Mouse (Mus musculus) adrenal gland, postnatal 4 days (tissue): ENCODE data around the gene Olfr522. TPM values are rescaled to one million over a fixed set of nuclear protein-coding genes. Genes with fewer than 3 reads are reported as not detected.
"Not testable (repeated sequence)": the region's sequence is repeated elsewhere in the genome, so short reads cannot be mapped to it uniquely, and the experiment has no call there.

Experiments
- DNase-seq, 2 experiments: peaks; one replicate each; pipeline ENCODE4 v3.0.0; 2021 to 2022; ENCODE audit warnings: low spot score in 2 of 2, mixed read lengths in 2 of 2
- total RNA-seq, 2 experiments: library from RNA; stranded (reverse); gene quantifications; 2 replicates each; pipeline ENCODE4 v1.2.3; 2021

Olfr522 gene
- total RNA-seq, 2 experiments from 2014 or later: not detected

DNA sequence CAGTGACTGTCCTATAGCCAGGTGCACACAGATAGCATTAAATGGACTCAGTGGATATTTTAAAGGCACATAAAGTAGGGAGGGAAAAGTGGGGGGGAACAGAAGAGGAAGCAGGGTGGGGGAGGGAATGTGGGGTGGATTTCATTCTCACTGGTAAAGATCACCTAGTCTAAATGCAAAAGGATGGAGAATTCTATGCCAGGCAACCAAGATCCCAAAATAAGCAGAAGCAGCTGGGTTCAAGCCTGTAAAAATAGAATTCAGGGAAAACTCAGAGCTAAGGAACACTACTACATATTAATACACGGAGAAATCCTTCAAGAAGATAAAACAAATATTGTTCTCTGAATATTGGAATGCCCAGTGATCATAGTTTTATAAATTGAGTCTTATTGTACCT is 3.4 kb upstream of the Olfr522 start:
- no peak for DNase-seq

DNA sequence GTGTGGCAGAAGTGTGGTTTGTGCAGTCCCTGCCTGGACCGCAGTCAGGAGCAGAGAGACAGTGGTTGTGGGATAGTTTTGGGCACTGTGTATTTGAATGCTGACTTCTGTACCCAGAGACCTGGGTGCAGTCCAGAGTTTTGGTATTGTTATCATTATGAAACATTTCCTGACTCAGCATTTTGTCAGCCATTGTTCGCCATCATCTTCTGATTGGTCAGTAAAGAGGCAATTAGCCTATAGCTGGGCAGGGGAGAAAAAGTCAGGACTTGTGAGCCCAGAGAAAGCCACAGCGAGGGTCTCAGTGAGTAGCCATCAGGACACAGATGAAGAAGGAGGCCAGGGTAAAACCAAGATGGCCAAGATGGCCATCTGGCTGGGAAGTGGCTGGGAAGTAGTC is 4.2 kb downstream of the Olfr522 start:
- no peak for DNase-seq

DNA sequence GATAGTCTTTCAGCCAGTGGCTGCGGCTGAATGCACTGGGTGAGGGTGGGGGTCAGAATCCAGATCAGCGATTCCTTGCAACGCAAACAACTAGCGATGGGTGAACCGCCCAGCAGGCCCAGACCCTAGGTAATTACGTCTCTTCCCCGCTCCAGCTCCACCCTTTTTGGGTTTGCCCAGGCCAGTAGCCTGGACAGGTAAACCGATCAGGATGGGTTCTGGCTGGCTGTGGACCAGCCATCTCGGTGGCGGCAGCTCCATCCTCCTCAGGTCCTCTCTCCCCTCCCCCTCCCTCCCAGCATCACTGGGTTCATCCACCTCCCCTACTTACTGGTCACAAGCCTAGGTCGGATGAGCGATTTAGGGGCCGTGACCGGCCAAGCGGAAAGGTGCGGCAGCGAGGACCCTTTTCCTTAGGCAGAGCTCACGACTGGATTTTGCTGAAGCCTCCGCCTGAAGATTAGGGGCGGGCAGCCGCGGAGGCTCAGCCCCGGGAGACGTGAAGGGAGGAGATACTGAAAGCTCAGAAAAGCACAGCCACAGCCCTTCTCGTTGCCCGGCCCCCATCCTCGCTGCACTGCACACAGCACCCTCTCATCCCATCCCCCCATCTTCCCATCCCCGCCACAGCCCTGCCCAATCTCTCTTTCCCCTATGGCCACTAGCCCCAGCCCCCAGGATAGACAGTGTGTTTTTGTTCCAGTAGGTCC is 10.2 kb downstream of the Olfr522 start, which contains the start of gene Sprn:
Gene Sprn (minus strand): TSS at position 660 of the 710 bp plus-strand sequence.
- DNase-seq: no peak

DNA sequence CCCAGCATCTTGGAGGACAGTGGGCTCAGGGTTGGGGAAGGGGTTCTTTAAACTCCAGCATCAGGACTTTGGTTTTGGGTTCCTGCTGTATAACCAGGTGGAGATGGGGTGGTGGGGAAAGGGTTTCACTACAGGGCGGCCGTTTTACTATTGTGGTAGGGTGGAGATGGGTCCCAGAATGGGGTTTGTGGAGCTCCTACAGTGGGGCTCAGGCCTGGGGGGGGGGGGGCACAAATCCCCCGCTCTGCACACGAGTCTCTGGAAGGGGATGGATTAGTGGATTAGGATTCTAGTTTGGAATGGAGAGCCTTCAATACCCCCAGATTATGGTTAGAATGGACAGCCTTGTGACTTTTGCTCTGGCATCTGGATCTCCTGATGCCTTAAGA is 10.7 kb downstream of the Olfr522 start:
- DNase-seq: no peak

DNA sequence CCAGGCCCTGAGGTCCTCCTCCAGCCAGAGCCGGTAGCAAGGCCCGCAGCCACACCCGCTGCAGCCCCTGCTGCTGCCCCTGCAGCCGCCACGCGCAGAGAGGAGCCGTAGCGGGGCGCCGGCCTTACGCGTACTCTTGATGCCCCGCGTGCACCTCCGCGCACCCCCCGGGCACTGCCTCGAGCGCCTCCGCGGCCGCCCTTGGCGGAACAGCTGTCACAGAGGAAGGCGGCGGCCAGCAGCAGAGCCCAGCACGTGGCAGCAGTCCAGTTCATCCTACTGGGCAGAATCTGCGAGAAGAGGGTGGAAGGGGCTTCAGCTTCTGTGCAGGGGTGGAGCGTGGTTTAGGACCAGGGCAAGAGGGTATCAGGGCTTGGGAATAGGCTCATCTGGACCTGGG is 11.2 kb downstream of the Olfr522 start:
- peak in 1 of 2 experiments; percentile 14 for DNase-seq

DNA sequence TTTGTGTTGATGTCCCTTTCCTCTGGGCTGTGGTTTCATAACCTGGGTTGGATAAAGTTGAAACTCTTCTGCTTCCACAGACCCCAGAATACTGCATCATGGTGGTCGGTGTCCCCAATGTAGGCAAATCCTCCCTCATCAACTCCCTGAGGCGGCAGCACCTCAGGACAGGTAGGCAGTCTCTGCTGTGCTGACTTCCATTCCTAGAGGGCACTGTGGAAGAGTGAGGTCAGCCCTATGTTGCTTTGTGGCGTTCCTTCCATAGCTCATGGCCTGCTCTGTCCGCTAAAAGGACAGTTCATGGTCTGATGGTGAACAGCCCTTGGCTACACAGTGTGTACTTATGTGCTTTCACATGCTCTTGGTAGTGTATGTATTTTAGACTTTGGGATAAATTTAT is 20.0 kb downstream of the Olfr522 start:
- no peak for DNase-seq

DNA sequence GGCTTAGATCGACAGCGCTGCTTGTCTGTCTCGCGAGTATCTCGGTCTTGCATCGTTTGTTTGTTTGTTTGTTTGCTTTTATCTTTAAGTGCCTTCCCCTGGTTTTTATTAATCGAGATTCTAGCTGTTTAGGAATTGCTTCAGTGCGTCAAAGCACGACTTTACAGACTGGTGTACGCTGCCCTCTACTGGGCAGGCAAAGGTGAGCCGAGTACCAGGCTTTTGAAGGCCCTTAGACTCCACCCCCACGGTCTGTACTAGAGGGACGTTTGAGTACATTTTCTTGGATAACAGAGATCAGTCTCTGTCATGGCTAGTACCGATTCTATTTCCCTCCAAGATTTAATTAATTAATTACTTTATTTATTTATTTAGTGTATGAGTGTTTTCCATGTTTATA is 23.2 kb downstream of the Olfr522 start:
- peak in 1 of 2 experiments; percentile 27 for DNase-seq

DNA sequence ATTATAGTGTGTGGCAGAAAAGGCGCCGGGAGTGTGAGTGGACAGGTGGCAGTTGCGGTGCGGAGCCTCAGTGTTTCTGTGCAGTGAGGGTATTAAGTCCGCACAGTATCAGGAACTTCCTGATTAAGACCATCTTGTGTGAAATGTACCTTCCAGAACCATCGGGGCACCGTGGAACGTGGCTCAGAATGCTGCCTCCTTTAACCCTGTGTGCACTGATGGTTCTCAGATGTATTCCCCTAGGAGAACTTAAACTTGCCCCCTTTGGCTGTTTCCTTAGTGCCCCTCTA is 26.6 kb downstream of the Olfr522 start:
- DNase-seq: no peak

DNA sequence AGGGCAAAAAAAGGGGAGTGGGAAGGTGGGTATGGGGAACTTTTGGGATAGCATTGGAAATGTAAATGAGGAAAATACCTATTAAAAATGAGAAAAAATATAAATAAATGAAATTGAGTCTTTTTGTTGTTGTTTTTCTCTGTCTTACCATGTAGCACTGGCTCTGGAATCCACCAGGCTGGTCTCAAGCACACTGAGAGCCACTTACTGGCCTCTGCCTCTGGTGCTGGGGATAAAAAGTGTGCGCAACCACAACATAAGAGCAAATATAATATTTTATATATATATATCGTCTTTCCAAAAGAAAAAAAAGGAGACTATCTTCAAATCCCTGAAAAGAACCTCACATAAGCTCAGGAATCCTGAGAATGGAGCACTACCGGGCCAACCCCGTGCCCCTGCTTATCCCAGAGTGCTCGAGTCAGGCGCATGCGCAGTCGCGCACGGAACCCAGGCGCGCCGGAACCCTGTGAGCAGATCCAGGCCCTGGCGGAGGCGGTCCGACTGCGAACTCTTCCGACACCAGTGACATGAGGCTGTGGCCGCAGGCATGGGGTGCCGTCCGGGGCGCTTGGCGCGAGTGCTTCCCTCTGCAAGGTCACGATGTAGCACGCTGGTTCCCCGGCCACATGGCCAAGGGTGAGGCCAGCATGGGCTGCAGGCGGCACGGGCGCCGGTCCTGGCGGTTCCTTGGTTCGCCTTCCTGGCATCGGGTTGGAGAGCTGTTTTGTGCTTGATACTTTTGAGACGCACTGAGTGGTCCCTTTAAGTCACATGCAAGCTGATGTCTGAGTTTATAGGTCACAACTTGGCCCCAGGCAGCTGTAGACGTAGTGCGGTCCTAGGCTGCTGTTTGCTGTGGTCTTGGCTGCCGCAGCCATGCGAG is 27.2 kb downstream of the Olfr522 start, which contains the start of gene Mtg1:
Gene Mtg1 (plus strand): TSS at position 430 of the 886 bp plus-strand sequence.
- DNase-seq: peak; percentile 94 to 97

DNA sequence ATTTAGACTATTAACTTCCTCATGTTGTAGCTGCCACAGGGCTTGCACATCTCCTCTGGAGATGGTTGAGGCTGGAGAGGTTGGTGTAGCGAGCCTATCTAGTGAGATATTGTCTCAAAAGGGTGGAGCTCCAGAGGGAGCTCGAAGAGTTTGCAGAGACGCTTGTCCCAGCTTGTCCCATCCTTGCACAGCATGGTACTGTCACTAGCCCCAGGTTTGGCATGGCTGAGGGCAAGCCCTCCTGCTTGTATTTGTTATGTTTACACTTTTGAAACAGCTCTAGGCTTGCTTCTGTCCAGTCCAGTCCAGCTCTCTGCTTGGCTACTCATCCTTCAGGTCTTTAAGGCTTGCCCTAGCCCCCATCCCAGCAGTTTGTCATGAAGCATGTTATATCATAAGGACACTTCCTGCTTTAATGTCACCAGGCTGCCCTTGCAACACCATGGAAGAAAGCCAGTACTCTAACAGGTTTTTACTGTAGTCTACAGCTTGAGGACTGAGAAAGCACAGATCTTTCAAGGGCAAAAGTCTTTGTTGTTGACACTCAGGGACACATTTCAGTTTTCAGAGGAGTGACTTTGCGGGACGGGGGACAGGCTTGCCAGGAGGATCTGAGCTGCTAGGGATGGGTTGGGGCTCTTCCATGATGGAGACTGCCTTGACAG is 29.3 kb downstream of the Olfr522 start:
- no peak for DNase-seq

DNA sequence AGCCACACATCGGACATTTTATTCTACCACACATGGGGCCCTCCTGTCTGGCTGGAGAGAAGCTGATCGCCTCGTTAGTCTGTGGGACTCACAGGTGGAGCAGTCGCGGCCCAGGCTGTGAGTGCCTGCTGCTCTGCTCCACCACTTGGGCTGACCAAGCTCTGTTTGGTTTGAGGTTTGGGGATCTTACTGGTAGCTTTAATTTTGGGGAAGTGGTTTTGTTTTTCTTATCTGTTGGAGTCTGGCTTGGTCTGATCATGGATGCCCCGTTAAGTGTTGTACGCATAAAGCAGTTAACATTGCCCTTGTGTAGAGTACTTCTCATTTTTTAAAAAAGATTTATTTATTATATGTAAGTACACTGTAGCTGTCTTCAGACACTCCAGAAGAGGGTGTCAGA is 30.5 kb downstream of the Olfr522 start:
- not testable (repeated sequence) for DNase-seq

DNA sequence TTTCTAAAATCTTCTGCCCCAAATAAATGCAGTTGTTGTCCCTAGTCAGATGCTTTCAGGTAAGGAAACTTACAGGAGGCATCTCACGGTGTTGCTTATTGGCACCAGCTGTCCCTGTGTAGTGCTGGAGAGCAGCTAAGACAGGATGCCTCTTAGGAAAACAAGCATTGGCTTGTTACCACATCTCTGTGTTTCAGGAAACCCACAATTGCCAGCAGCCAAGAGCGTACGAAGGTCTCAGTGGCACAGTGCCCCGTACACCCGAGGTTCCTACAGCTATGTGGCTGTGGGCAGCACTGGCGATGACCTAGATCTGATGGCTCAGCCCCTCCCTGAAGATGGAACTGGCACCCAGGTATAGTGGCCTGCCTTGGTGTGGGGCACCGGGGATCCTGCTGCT is 32.4 kb downstream of the Olfr522 start:
- DNase-seq: not testable (repeated sequence)

DNA sequence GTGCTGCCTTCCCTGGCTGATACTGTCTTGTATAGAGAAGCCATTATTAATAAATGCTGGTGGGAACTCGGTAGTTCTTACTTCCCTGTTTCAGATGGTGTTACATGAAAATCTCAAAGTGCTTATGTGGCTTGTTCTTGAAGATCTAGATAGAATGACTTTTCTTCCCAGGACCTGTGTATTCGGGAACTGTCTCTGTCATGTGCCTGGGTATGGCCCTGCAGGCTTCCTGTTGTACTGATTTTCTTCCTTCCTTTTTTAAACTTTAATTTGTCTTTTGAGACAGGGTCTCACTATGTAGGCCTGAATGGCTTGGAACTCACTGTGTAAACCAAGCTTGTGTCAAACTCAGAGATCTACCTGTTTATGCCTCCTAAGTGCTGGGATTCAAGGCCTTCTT is 36.7 kb downstream of the Olfr522 start:
- DNase-seq: no peak

DNA sequence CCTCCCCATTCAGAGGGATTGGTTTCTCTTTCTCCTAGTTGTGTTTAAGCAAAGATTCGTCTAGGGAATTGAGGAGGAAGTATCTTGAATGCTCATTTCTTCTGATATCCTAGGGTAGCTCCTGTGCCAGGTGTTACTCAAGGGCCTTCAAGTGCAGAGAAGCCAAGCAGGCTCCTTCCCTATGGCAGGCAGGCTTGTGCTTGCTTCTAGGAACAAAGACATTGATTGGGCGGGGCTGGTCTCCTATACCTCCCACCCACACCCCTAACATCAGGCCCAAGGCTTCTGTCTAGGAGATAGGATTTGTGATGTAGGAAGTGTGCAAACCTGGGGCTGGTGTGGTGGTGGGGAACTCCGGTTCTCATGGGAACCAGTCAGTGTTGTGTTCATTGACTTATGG is 37.6 kb downstream of the Olfr522 start:
- no peak for DNase-seq

DNA sequence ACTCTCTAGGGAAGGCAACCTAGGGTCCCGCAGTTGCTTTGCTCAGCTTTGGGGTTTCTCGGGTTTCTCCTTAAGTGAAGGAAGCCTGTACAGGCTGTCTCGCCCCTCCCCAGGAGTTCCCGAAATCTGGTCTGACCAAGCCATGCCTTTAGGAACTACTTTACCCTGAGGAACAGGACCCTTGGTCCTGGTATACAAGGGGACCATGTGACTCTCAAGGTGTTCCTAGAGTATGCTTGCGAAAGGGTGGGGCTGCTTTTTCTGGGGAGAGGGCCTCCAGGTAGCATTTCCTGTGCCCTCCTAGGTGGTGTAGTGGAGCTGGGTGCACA is 38.6 kb downstream of the Olfr522 start:
- no peak for DNase-seq

DNA sequence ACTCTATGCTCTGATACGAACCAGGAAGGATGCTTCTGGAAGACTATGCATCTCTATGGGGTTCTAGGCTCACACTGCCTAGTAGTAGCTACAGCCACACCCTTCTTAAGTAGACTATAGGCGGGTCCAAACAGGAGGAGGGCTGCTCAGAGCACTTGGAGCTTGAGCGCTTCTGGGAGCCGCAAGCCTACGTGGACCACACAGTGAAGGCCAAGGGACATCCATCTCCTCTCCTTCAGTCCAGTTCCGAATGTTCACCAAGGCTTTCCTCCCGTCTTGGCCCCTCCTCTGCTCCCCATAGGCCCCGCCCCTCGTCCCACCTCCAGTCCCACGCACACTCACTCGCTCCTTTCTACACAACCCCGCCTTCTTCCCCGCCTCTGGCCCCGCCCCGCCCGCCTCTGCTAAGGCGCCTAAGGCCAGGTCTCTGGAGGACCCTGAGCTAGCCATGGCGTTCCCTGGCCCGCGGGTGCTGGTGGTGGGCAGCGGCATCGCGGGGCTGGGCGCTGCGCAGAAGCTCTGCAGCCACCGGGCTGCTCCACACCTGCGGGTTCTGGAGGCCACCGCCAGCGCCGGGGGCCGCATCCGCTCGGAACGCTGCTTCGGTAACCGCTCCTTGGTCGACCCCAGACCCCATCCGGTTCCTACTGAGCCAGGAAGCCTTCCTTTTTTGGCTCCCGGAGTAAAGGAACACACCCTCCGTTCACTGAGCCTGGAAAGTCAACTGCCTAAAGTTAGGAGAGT is 39.1 kb downstream of the Olfr522 start:
- DNase-seq: peak; percentile 76 to 89

DNA sequence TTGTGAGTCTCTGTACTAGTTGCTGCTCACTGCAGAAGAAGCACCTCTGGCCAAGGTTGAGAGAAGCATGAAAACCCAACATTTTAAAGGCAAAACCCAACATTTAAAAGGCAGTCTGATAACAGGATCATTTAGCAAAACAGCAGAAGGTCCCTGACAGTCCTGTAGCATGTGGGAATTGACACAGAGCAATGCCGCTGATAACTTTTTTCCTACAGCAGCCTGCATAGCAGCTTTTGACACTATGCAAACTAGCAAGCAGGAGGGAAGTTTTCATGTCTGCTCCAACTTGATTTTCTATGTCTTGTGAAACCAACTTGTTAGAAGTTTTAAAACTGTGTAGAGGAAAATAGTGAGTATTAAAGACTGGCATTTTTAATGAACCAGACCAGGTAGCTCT is 40.2 kb downstream of the Olfr522 start:
- DNase-seq: no peak

DNA sequence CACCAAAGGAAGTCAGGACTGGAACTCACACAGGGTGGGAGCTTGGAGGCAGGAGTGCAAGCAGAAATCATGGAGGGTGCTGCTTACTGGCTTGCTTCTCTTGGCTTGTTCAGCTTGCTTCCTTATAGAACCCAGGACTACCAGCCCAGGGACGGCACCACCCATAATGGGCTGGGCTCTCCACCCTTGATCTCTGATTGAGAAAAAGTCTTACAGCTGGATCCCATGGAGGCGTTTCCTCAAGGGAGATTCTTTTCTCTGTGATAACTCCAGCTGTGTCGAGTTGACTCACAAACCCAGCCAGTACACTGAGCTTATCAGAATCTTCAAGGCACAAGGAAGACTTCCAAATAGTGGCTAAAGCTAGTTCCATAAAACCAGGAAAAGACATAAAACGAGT is 41.8 kb downstream of the Olfr522 start:
- DNase-seq: no peak

DNA sequence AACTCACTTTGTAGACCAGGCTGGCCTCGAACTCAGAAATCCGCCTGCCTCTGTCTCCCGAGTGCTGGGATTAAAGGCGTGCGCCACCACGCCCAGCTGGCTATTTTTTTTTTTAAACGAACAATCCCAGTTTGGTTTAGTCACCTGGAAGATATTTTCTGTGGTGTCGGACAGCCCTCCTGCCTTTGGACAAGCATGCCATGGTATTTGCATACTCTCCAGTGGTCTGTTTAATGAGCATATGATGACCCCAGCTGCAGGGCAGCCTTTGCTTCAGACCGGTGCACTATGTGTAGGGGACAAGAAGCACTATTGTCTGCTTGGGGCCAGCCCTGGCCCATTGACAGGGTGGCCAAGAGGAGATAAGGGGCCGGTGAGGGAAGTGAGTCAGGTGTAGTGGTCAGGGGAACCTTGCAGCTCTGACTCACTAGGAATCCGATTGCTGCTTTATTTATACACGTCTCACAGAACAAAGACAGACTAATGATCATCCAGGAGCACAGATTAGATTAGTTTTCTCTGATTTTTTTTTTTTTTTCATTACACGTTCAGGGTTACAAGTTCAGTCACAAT is 43.1 kb downstream of the Olfr522 start:
- no peak for DNase-seq

DNA sequence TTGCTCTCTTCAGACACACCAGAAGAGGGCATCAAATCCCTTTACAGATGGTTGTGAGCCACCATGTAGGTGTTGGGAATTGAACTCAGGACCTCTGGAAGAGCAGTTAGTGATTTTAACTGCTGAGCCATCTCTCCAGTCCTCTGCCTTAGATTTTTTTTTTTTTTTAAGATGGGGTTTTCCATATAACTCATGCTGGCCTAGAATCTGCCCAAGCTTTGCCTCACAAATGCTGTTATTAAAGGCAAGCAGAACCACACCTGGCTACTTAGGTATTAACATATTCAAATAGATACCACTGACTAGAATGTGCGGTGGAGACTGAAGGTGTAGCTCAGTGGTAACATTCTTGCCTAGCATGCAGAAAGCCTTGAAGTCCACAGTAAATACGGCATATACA is 44.1 kb downstream of the Olfr522 start:
- DNase-seq: no peak
